Mouse (Mus musculus) cerebellum, postnatal 36 days (tissue): ENCODE measurements around the gene Lrriq1.

Source experiments
- DNase-seq, 2 experiments: peaks; one replicate each; pipeline ENCODE4 v3.0.0; 2021 to 2022; ENCODE audit warnings: mixed read lengths in 2 of 2

Lrriq1 gene

GRCm38 (mm10) chr10:103235707-103236459 is at the start of gene Lrriq1:
Gene Lrriq1, minus strand, starts transcription at chr10:103236322.
- peak; percentile 72 to 78 for DNase-seq

- no peak for DNase-seq
Measured at GRCm38 (mm10) chr10:103253842-103254803, 18.0 kb upstream of the Lrriq1 start.

- DNase-seq: no peak
Measured at GRCm38 (mm10) chr10:103236460-103236772, 294 bp upstream of the Lrriq1 start.

- no peak for DNase-seq
Measured at GRCm38 (mm10) chr10:103226646-103227045, 9.5 kb downstream of the Lrriq1 start.

GRCm38 (mm10) chr10:103194655-103195328 is 41.3 kb downstream of the Lrriq1 start:
- no peak for DNase-seq

- DNase-seq: no peak
Measured at GRCm38 (mm10) chr10:103145769-103146379, 90.2 kb downstream of the Lrriq1 start.

DNA sequence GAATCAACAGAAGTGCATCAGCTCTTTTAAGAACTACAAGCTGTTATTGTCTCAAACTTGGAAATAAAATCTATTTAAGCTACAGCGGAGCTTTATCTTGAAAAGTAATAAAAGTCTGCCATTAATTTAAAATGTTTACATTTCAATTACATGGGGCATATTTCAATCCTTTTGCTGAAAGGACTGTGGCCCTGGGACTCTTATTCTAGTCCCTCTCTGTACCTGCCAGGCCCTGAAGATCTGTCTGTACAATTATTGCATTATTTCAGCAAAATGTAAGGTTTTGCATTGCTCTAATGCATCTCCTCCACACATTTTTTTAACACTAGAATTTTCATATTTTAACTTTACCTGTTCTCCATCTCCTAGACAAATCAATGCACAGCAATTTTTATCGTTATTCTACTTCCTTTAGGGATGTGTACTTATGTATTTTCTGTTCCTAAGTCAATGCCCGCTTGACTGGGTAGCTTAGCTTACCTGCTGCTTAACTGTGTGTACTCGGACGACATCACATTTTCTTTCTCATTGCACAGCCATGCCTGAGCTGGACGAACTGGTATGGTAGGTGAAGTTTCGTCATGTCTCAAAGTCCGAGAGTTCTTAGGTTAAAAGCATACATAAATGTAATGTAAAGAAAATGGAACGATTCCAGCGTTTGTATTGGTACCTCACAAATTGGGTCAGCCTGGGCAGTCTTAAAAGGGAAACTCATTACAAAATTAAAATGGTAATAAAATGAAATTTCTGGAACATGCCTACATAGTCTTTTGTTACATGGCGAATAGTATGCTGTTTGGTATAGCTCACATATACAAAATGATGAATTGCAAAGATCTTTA is 91.0 kb downstream of the Lrriq1 start:
- no peak for DNase-seq

DNA sequence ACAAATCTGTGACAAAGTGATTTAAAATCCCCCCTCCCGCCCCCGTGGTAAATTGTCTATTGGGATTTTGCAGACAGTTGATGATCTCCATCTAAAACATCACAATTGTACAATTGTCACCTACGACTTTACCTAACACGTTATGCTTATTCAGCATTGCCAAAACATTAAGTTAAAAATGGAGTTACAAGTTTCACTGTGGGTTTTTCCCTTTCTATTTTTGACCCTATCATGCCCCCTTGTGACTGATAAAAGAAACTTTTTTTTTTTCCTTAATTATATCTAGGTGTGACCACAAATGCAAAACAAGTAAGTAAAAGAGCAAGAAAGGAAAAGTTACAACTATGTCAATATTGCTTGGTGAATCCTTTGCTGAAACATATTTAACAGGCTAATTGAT is 93.6 kb downstream of the Lrriq1 start:
- DNase-seq: no peak

- no peak for DNase-seq
Measured at GRCm38 (mm10) chr10:103141532-103141931, 94.6 kb downstream of the Lrriq1 start.

DNA sequence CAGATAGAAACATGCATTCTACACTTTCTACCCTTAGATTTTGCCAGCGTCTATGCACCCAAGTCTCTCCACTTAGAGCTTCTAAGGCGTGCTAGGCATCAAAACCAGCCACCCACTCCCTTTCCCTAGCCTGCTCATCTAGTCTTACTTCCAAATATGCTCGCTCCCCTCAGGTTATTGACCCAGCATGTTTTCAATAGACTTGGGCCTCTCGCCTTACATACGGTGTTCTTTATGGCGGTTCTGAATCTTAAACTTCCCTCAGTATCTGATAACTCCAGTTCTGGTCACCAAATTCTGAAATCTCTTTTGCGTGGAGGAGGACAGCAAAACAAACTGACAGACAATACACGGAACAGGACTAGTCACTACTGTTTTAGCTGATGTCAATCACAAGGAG is 95.5 kb downstream of the Lrriq1 start:
- no peak for DNase-seq

GRCm38 (mm10) chr10:103114629-103115028 is 121.5 kb downstream of the Lrriq1 start:
- no peak for DNase-seq

DNA sequence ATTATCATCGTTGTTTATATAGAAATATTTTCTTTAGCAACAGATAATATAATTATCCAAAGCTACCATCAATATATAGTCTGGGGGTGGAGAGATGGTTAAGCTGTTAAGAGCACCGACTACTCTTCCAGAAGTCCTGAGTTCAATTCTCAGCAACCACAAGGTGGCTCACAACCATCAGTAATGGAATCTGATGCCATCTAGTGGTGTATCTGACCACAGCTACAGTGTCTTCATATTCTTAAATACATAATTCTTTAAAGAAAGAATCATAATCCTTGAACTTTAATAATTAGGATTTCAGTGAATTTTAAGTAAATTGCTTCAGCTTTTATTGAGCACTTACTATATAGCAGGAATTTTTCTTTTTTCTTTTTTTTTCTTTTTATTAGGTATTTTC is 128.0 kb downstream of the Lrriq1 start:
- DNase-seq: no peak

DNA sequence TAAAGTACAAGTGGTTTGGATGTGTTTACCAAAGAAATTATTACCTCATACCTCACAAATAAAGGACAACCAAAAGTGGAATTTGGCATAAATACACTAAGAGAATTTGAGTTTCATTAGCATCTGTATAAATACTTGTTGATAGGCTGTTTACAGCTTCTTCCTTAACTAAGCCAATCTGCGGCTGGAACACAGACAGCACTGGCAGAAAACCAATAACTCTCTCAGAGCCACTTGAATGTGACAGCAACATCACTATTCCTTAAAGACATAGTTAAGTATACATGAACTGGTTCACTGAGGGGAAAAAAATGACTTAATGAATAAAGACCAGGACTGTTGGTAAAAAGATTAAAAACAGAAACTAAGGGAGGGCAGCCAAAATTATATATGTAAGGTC is 150.0 kb downstream of the Lrriq1 start:
- no peak for DNase-seq

DNA sequence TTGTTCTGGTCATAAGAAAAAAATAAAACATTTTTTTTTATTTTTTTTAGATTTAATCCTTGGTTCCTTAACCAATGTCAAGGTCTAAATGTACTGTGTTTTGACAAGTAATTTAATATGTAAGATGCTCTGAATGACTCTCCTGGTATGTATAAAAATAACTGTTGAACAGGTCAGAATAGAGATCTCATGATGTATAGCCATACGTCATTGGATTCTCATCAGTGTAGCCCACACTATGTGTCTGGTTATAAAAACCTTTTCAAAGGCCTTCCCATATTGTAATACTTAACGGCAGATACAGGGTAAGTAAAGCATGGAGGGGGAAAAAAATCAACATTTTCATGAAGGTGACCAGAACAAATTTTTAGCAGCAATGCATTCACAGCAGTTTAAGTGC is 186.5 kb downstream of the Lrriq1 start:
- DNase-seq: no peak

DNA sequence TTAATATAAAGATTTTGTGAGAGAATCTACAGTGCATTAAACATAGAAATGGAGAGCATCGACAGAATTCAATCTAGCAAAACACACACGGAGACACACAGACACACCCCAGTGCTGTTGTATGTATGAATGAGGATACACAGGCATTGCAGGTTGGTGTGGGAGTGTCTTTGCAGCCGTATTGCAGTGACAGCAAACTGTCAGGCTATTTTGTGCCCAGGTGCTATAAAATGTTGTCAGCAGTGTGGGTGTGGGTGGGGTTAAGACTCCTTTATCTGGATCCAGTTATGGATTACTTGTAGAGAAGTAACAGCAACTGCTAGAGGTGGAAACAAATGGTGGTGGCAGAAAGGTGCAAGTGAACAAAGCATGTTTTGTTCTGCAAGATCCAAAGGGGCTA is 189.5 kb downstream of the Lrriq1 start:
- DNase-seq: no peak

GRCm38 (mm10) chr10:103045019-103045418 is 191.1 kb downstream of the Lrriq1 start:
- DNase-seq: no peak

- no peak for DNase-seq
Measured at GRCm38 (mm10) chr10:103035002-103035640, 201.0 kb downstream of the Lrriq1 start.

DNA sequence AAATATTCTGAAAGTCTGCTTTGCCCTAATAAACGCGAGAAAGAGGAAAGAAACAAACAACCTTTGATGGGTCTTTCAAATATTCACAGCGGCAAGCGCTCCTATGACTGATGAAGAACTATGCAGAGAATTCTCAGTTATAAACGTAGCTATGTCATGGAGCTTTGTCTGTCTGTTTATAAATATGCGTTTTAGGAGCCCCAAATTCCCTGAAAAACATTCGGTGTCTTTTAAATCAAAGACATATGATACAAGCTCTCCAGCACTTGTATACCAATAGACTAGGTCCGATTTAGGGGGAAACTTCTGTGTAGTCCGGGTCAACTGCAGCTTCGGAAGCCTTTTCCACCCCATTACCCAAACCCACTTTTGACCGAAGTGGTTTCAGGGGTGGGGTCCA is 205.2 kb downstream of the Lrriq1 start:
- no peak for DNase-seq

DNA sequence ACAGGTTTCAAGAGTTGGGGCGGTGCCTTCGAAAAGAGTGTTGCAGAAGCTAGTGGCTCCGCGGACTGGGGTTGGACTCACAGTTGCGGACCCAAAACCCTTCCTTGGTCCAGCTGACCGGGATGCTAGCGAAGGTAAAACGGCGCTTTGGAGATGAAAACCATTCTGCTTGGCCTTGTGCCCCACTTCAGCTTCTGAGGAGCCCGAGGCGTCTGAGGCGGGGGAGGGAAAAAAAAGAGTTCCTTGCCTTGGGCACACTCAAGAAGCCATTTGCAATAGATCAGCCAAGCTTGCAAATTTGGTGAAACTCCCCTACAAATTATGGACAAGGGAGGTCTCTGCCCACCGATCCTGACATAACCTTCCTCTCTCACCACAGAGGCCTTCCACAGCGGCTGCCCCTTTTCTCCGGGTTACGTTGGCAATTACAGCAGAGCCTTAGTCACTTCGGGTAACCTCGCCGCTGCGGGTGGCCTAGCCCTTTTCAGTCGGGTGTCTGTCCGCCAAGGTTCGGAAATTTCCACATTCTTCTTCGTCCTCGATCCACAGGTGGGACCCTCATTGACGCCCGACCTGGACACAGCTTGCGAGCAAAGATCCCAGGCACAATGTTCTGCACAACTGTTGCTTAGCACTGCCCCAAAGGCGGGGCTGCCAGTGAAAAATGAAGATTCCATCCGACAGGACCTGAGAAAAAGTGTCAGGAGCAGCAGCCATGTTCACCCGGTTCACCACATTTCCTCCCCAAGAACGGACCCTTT is 206.2 kb downstream of the Lrriq1 start, which contains the start of gene Alx1:
TSS of gene Alx1 (minus strand) at position 486 of the 761 bp plus-strand sequence.
- peak in 1 of 2 experiments; percentile 6 for DNase-seq

DNA sequence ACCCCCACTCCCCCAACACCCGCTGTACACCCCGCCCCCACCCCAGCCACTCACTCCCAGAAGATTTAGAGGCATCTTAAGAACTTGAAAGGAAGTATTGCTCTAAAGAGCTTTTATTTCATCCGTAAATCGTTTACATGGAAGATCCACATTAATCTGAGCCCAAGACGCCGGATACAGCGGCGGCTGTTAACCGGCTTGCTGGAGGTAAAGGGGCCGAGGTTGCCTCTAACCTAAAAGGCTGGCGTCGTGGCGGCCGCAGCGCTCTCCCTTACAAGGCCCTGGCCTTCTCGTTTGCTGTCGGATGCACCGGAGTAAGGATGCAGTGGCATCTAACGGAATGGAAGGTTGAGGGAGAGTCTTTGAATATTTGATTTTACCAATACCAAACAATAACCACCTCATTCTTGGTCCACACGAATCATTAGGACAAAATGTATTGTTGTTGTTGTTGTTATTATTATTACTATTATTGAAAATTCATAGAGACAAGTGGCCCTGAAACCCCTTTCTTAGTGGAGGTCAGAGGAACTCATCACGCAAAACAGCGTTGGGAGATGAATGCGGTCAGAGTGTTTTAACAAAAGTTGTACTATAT is 206.9 kb downstream of the Lrriq1 start:
- no peak for DNase-seq
